Mouse (Mus musculus) lung, adult 2 months (tissue): Measurements from ENCODE around the gene Cyth4.

Experiments
- CTCF ChIP-seq: fragments of 200-500 bp; IDR thresholded peaks from 2 replicates; pipeline ENCODE4 v1.5.1; 2011; ENCODE audit warnings: mild to moderate bottlenecking, low read length, control low read depth; ENCODE audit not compliant: insufficient read depth
- POLR2A ChIP-seq: fragments of 200-500 bp; IDR thresholded peaks from 2 replicates; pipeline ENCODE4 v1.6.1; 2011; ENCODE audit warnings: low read depth, mild to moderate bottlenecking, control low read depth, low read length, borderline replicate concordance; ENCODE audit errors: extremely low read depth

DNA sequence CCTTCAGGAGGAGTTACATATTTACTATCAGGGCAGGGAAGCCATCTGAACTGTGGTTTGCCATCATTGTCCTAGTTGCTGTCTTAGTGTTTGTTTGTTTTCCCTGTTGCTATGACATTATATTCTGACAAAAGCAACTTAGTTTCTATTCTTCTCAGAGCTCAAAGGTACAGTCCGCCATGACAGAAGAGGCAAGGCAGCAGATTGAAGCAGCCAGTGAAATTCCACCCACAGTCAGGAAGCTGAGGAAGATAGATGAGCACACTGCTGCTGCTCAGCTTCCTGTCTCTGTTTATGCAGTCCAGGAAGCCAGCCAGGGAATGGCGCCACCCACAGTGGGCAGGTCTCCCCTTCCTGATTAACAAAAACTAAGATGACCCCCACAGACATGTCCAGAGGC, 2.0 kb upstream of the Cyth4 start:
- TF ChIP-seq CTCF (no peak), POLR2A (no peak)
